Mouse (Mus musculus): Measurements from ENCODE around the gene Eif4e2. TPM values are rescaled to one million over a fixed set of nuclear protein-coding genes. Genes with fewer than 3 reads are reported as not detected.

Eif4e2 gene
- polyA plus RNA-seq, 1 experiment from 2014 or later = 131 TPM

DNA sequence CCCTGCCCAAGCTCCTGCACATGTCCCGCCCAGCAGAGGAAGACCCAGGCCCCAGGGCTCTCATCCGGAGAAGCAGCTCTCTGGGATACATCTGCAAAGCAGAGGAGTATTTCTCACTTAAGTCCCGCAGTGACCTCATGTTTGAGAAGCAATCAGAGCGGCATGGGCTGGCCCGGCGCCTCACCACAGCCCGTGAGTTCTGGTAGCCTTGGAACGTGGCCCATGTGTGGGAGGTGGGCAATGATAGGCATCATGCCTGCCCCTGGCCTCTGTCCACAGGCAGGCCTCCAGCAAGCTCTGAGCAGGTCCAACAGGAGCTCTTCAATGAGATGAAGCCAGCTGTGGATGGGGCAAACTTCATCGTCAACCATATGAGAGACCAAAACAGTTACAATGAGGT lies 16.4 kb upstream of the Eif4e2 start:
- Histone ChIP-seq H3K4me1 (replicated peaks; ENCODE audit: control insufficient read depth, insufficient read depth, low read length) (no peaks in the 10 kb centered on the region), H3K9me3 (ENCODE audit: control insufficient read depth, low read length) (no peaks in the 10 kb centered on the region), H3K4me2 (ENCODE audit: low read length) (no peak overlapping the region), H3K27me3 (replicated peaks; ENCODE audit: control insufficient read depth, insufficient read depth, low read length) (no peaks in the 10 kb centered on the region), H3K36me3 (ENCODE audit: control insufficient read depth, insufficient read depth, low read length) (no peaks in the 10 kb centered on the region), H3K27ac (ENCODE audit: low read depth) (no peak overlapping the region), H3K9ac (ENCODE audit: low read length) (no peak overlapping the region), H3K4me3 (ENCODE audit: low read depth, low read length) (no peak overlapping the region)
- DNase-seq (ENCODE audit: low spot score) = no peak
- 79% methylated on average over 9 of the region's 9 CpGs for WGBS
- no peak for ATAC-seq (replicated peaks; ENCODE audit: low FRiP score, low TSS enrichment, low read depth)

DNA sequence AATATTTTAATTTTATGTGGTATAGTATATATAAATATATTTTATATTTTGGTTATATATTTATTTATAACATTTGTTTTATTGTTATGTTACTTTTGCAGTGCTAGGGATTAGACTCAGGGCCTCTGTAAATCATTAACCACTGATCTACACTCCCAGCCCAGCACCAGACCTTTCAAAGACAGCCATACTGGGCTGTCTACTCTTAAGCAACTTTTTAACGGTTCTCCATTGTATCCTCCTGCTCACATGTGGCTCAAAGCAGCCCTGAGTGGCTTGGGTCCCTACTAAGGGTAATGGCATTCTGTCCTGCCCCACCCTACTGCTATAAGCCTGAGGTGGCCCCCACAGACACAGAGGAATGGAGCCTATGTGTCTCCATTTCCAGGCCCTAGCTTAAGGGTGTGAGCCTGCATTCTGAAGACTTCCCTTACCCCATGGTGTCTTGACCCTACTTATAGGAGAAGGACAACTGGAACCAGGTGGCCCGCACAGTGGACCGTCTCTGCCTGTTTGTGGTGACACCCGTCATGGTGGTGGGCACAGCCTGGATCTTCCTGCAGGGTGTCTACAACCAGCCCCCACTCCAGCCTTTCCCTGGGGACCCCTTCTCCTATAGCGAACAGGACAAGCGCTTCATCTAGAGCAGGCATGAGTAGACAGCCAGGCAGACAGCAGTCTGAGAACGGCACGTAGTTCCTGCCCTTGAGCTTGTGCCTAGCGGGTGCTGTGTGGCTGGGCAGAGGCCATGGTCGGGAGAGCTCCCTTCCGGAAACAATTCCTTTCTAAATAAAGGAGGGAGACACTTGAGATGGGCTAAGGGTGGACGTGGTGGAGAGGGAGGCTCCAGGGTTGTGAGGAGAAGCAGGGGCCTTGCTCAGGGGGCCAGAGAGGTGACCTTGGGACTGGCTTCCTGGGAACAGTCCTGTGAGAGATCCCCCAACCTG lies 15.3 kb upstream of the Eif4e2 start:
- Histone ChIP-seq H3K9me3 (ENCODE audit: control insufficient read depth, low read length) (no peaks in the 10 kb centered on the region), H3K4me1 (replicated peaks; ENCODE audit: control insufficient read depth, insufficient read depth, low read length) (no peaks in the 10 kb centered on the region), H3K27me3 (replicated peaks; ENCODE audit: control insufficient read depth, insufficient read depth, low read length) (no peaks in the 10 kb centered on the region), H3K4me2 (ENCODE audit: low read length) (no peak overlapping the region), H3K27ac (ENCODE audit: low read depth) (no peak overlapping the region), H3K36me3 (ENCODE audit: control insufficient read depth, insufficient read depth, low read length) (no peaks in the 10 kb centered on the region), H3K4me3 (ENCODE audit: low read depth, low read length) (no peak overlapping the region), H3K9ac (ENCODE audit: low read length) (no peak overlapping the region)
- 68% methylated on average over 12 of the region's 12 CpGs for WGBS
- ATAC-seq (replicated peaks; ENCODE audit: low FRiP score, low TSS enrichment, low read depth) = 0 out of 2 replicates have a peak, but pooled peaks have one; percentile 19
- DNase-seq (ENCODE audit: low spot score) = no peak

DNA sequence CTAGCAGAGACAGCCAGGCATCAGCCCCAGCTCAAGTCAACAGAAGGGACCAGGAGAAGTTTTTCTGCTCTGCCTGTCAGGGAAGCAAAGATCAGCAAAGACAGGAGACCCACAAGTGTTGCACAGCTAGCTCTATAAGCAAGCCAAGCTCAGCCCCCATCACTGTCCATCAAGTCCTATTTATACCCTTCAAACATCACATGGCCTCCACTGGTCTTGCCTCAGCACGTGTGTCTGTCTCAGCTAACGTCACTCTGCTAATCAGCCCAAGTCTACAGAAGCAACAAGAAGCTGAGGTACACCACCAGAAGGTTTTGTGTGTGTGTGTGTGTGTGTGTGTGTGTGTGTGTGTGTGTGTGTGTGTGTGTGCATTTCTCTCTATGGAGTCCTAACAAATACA lies 12.9 kb upstream of the Eif4e2 start:
- Histone ChIP-seq H3K4me2 (ENCODE audit: low read length) (no peak overlapping the region), H3K9me3 (ENCODE audit: control insufficient read depth, low read length) (no peaks in the 10 kb centered on the region), H3K9ac (ENCODE audit: low read length) (no peak overlapping the region), H3K36me3 (ENCODE audit: control insufficient read depth, insufficient read depth, low read length) (no peaks in the 10 kb centered on the region), H3K27ac (ENCODE audit: low read depth) (no peak overlapping the region), H3K4me3 (ENCODE audit: low read depth, low read length) (no peak overlapping the region), H3K27me3 (replicated peaks; ENCODE audit: control insufficient read depth, insufficient read depth, low read length) (peaks cover under 1% of the 10 kb centered on the region; the same call in 1 of the 2 replicates), H3K4me1 (replicated peaks; ENCODE audit: control insufficient read depth, insufficient read depth, low read length) (no peaks in the 10 kb centered on the region)
- DNase-seq (ENCODE audit: low spot score) = no peak
- 52% methylated on average over 2 of the region's 2 CpGs for WGBS
- no peak for ATAC-seq (replicated peaks; ENCODE audit: low FRiP score, low TSS enrichment, low read depth)

DNA sequence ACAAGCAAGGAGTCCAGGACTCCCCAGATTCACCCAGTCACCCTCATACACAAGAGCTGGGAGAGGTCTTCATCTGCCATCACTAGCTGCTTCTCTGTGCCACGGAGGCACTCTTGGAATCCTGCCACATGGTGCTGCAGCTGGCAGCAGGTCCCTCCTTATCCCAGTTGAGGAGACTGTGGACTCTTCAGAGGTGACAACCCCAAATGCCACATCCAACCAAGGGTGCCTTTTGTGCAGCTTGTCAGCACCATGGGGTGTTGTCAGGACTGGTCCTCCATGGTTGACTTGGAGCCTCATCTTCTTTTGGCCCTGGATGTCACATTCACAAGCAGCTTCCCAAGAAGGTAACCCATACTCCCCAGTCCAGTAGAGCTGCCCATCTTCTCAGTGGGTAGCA lies 11.9 kb upstream of the Eif4e2 start:
- Histone ChIP-seq H3K36me3 (ENCODE audit: control insufficient read depth, insufficient read depth, low read length) (no peaks in the 10 kb centered on the region), H3K4me1 (replicated peaks; ENCODE audit: control insufficient read depth, insufficient read depth, low read length) (no peaks in the 10 kb centered on the region), H3K27ac (ENCODE audit: low read depth) (no peak overlapping the region), H3K9me3 (ENCODE audit: control insufficient read depth, low read length) (no peaks in the 10 kb centered on the region), H3K4me3 (ENCODE audit: low read depth, low read length) (no peak overlapping the region), H3K9ac (ENCODE audit: low read length) (no peak overlapping the region), H3K27me3 (replicated peaks; ENCODE audit: control insufficient read depth, insufficient read depth, low read length) (peaks cover 9% of the 10 kb centered on the region; the same call in 1 of the 2 replicates), H3K4me2 (ENCODE audit: low read length) (no peak overlapping the region)
- ATAC-seq (replicated peaks; ENCODE audit: low FRiP score, low TSS enrichment, low read depth) (no peak), DNase-seq (ENCODE audit: low spot score) (no peak)
- 82% methylated on average over 1 of the region's 1 CpGs for WGBS

DNA sequence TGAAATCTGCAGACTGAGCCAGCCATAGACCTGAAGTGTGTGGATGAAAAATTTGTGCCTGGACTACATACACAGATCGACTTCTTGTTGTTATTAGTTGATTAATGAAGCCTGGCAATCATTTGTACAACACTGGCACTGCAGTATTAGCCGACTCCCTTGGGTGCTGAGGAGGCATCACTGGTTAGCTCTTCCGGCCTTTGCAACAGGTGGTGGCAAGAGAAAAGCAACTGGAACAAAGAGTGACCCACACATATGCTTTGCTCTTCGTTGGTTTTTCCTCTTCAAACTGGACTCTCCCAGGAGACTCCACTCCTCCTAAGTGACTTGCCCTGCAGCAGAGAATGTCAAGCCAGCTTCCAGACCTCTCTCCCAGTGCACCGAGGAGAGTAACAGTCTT lies 9.9 kb upstream of the Eif4e2 start:
- ATAC-seq (replicated peaks; ENCODE audit: low FRiP score, low TSS enrichment, low read depth) (no peak), DNase-seq (ENCODE audit: low spot score) (no peak)
- 78% methylated on average over 5 of the region's 5 CpGs for whole genome bisulfite sequencing
- Histone ChIP-seq H3K27me3 (replicated peaks; ENCODE audit: control insufficient read depth, insufficient read depth, low read length) (peaks cover 19% of the 10 kb centered on the region), H3K4me2 (ENCODE audit: low read length) (no peak overlapping the region), H3K4me3 (ENCODE audit: low read depth, low read length) (no peak overlapping the region), H3K9ac (ENCODE audit: low read length) (no peak overlapping the region), H3K4me1 (replicated peaks; ENCODE audit: control insufficient read depth, insufficient read depth, low read length) (no peaks in the 10 kb centered on the region), H3K27ac (ENCODE audit: low read depth) (no peak overlapping the region), H3K36me3 (ENCODE audit: control insufficient read depth, insufficient read depth, low read length) (no peaks in the 10 kb centered on the region), H3K9me3 (ENCODE audit: control insufficient read depth, low read length) (no peaks in the 10 kb centered on the region)

DNA sequence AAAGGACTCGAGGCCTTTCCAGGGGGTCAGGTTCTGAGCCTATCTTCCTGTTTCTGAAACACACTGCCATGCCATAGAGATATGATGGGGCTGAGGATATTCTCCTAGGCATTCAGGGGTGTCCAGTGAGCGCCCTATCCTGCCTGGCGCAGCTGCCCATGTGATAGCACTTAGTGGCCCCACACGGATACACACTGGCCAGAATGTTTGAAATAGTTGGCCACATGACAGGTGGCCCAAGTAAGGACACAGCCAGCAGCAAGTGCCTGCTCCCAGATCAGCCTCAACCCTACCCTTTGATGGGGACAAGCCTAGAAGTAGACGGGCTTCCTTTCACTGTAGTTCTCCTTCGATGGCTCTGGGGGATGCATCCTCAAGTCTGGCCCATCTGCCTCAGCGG lies 9.2 kb upstream of the Eif4e2 start, which contains the start of gene Chrng:
Chrng (plus strand) TSS at position 193 of the 400 bp plus-strand sequence.
- H3K27ac ChIP-seq (ENCODE audit: low read depth) = no peak within 1 kb of the TSS
- no peaks in the 10 kb centered on the region for H3K4me1 ChIP-seq (replicated peaks; ENCODE audit: control insufficient read depth, insufficient read depth, low read length)
- H3K4me3 ChIP-seq (ENCODE audit: low read depth, low read length) = no peak within 1 kb of the TSS
- no peaks in the 10 kb centered on the region for H3K9me3 ChIP-seq (ENCODE audit: control insufficient read depth, low read length)
- 87% methylated on average over 7 of the region's 7 CpGs for WGBS
- H3K4me2 ChIP-seq (ENCODE audit: low read length) = no peak within 1 kb of the TSS
- peaks cover 19% of the 10 kb centered on the region for H3K27me3 ChIP-seq (replicated peaks; ENCODE audit: control insufficient read depth, insufficient read depth, low read length)
- no peaks in the 10 kb centered on the region for H3K36me3 ChIP-seq (ENCODE audit: control insufficient read depth, insufficient read depth, low read length)
- ATAC-seq (replicated peaks; ENCODE audit: low FRiP score, low TSS enrichment, low read depth) (no peak), DNase-seq (ENCODE audit: low spot score) (no peak)
- no peak within 1 kb of the TSS for H3K9ac ChIP-seq (ENCODE audit: low read length)

DNA sequence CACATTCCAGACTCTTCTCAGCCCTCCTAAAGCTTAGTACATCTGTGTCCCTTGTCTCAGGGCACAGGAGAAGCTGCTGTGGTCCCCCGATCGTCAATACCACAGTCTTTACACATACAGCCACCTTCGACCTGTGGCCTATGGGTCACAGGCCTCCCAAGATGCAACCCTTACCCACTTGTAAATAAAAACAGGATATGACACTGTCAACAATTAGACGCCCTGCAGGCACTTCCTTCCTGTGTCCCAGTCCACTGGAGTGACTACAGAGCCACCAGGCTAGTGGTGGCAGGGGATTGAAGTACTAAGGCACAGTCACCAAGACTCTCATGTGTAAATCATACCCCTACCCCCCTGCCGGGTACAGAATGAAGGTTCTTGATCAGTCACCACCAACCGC lies 8.7 kb upstream of the Eif4e2 start:
- Histone ChIP-seq H3K27me3 (replicated peaks; ENCODE audit: control insufficient read depth, insufficient read depth, low read length) (peaks cover 19% of the 10 kb centered on the region), H3K27ac (ENCODE audit: low read depth) (no peak overlapping the region), H3K36me3 (ENCODE audit: control insufficient read depth, insufficient read depth, low read length) (no peaks in the 10 kb centered on the region), H3K9ac (ENCODE audit: low read length) (no peak overlapping the region), H3K4me1 (replicated peaks; ENCODE audit: control insufficient read depth, insufficient read depth, low read length) (no peaks in the 10 kb centered on the region), H3K9me3 (ENCODE audit: control insufficient read depth, low read length) (no peaks in the 10 kb centered on the region), H3K4me3 (ENCODE audit: low read depth, low read length) (no peak overlapping the region), H3K4me2 (ENCODE audit: low read length) (no peak overlapping the region)
- ATAC-seq (replicated peaks; ENCODE audit: low FRiP score, low TSS enrichment, low read depth) (no peak), DNase-seq (ENCODE audit: low spot score) (no peak)
- 53% methylated on average over 6 of the region's 6 CpGs for WGBS

DNA sequence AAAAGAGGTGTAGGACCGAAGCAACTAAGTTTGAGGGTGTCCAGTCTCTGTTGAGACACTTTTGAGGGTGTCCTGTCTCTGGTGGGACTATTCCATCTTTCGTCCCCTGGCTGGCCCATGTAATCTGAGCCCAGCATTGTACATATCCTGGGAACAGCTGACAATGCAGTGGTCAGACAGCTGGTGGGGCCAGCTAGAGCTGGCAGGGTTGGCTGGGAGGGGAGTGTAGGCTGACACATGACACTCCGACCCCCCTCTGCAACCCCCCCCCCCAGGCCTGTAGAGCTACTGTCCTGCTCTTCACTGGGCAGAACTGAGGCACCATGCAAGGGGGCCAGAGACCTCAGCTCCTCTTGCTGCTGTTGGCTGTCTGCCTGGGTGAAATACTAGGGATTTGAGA lies 8.2 kb upstream of the Eif4e2 start:
- H3K4me2 ChIP-seq (ENCODE audit: low read length) = no peak overlapping the region
- no peak for DNase-seq (ENCODE audit: low spot score)
- H3K36me3 ChIP-seq (ENCODE audit: control insufficient read depth, insufficient read depth, low read length) = no peaks in the 10 kb centered on the region
- ATAC-seq (replicated peaks; ENCODE audit: low FRiP score, low TSS enrichment, low read depth) = no peak
- peaks cover 19% of the 10 kb centered on the region for H3K27me3 ChIP-seq (replicated peaks; ENCODE audit: control insufficient read depth, insufficient read depth, low read length)
- H3K27ac ChIP-seq (ENCODE audit: low read depth) = no peak overlapping the region
- no peaks in the 10 kb centered on the region for H3K9me3 ChIP-seq (ENCODE audit: control insufficient read depth, low read length)
- H3K9ac ChIP-seq (ENCODE audit: low read length) = no peak overlapping the region
- no peak overlapping the region for H3K4me3 ChIP-seq (ENCODE audit: low read depth, low read length)
- 40% methylated on average over 3 of the region's 3 CpGs for WGBS
- H3K4me1 ChIP-seq (replicated peaks; ENCODE audit: control insufficient read depth, insufficient read depth, low read length) = no peaks in the 10 kb centered on the region

DNA sequence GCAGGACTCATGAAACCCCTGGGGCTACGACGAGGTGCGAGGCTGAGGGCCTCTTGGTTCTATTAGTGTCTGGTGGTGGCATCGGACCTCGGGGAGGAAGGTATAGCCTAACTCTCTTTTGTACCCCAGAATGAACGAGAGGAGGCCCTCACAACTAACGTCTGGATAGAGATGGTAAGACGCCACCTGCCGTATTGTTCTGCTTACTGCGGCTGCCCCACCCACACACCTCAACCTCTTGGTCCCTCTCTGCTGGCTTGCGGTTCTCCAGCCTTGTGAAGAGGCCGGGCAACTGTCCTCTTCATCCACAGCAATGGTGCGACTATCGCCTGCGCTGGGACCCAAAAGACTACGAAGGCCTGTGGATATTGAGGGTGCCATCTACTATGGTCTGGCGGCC lies 7.4 kb upstream of the Eif4e2 start:
- ATAC-seq (replicated peaks; ENCODE audit: low FRiP score, low TSS enrichment, low read depth) = no peak
- no peak for DNase-seq (ENCODE audit: low spot score)
- Histone ChIP-seq H3K4me3 (ENCODE audit: low read depth, low read length) (no peak overlapping the region), H3K4me1 (replicated peaks; ENCODE audit: control insufficient read depth, insufficient read depth, low read length) (no peaks in the 10 kb centered on the region), H3K27me3 (replicated peaks; ENCODE audit: control insufficient read depth, insufficient read depth, low read length) (peaks cover 19% of the 10 kb centered on the region), H3K27ac (ENCODE audit: low read depth) (no peak overlapping the region), H3K9ac (ENCODE audit: low read length) (no peak overlapping the region), H3K36me3 (ENCODE audit: control insufficient read depth, insufficient read depth, low read length) (no peaks in the 10 kb centered on the region), H3K4me2 (ENCODE audit: low read length) (no peak overlapping the region), H3K9me3 (ENCODE audit: control insufficient read depth, low read length) (no peaks in the 10 kb centered on the region)
- WGBS = 17% methylated on average over 17 of the region's 17 CpGs

Data from intestine, embryonic 14.5 days (tissue).